ENCODE assay signal across 12 mouse cellular contexts in the genomic region with DNA sequence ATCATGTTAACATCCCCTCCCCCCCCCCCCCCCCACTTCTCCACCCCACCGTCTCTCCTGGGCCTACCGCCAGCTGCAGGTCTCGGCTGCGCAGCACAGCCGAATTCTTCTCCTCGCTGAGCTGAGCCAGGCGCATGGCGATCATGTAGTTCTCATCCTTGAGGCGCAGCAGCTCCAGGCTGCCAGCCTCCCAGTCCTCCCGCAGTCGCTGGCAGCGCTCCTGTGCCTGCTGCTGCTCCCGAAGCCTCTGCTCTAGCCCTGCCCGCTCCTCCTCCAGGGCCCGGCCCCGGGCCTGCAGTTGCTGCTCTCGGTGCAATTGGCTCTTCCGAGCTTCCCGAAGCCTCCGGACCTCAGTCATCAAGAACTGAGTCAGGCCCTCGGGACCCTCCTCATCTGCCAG. TPM values are rescaled to one million over a fixed set of nuclear protein-coding genes. Genes with fewer than 3 reads are reported as not detected.
DNase-seq lines count a peak whose midpoint lies in the region; ATAC-seq and TF ChIP-seq lines count a peak whose summit lies in the region.
"Had no signal": no experiment of that assay in that cellular context is flagged by ENCODE, and none has a peak within 500 bp of the region (broad histone marks: within the 10 kb centered on the region; RNA-seq: fewer than 3 reads in every experiment).

No protein-coding gene starts in this region.

- no peak for TF ChIP-seq CTCF in intestine, postnatal 0 days (IDR thresholded peaks at IDR 0.05; ENCODE audit: low read depth)
- TF ChIP-seq CTCF in hindbrain, postnatal 0 days (IDR thresholded peaks at IDR 0.05; ENCODE audit: low read depth) = no peak

- no peak overlapping the region for H3K9ac ChIP-seq in intestine, embryonic 15.5 days
- H3K9ac ChIP-seq in intestine, postnatal 0 days (ENCODE audit: low read depth, low read length) = no peak overlapping the region
- H3K9ac ChIP-seq in hindbrain, postnatal 0 days (replicated peaks; ENCODE audit: low read length) = peak overlapping the region; percentile 13; the same call in 1 of the 2 replicates
- H3K9ac ChIP-seq: lung, embryonic 14.5 days; neural tube, embryonic 12.5 days; stomach, embryonic 15.5 days had no signal

- ATAC-seq in intestine, embryonic 15.5 days = no peak
- ATAC-seq in intestine, postnatal 0 days = no peak
- ATAC-seq in hindbrain, postnatal 0 days = peak; percentile 42; the same call in 1 of the 2 replicates

- H3K4me2 ChIP-seq in intestine, embryonic 15.5 days (replicated peaks) = peak overlapping the region; percentile 6; the same call in 1 of the 2 replicates
- H3K4me2 ChIP-seq in intestine, postnatal 0 days (replicated peaks; ENCODE audit: low read depth) = no peak overlapping the region
- 0 out of 2 replicates have a peak overlapping the region, but pooled peaks have one; percentile 25 for H3K4me2 ChIP-seq in hindbrain, postnatal 0 days (ENCODE audit: low read depth, low read length)
- H3K4me2 ChIP-seq: lung, embryonic 14.5 days; neural tube, embryonic 12.5 days; stomach, embryonic 15.5 days had no signal

- H3K36me3 ChIP-seq in intestine, embryonic 15.5 days = no peaks in the 10 kb centered on the region
- 0 out of 2 replicates have a peak, but pooled peaks cover 11% of the 10 kb centered on the region for H3K36me3 ChIP-seq in intestine, postnatal 0 days (ENCODE audit: control insufficient read depth, insufficient read depth)
- no peaks in the 10 kb centered on the region; the same call in 1 of the 2 replicates for H3K36me3 ChIP-seq in embryonic facial prominence, embryonic 10.5 days (replicated peaks)
- no peaks in the 10 kb centered on the region for H3K36me3 ChIP-seq in hindbrain, postnatal 0 days (ENCODE audit: insufficient read depth, low read length)
- H3K36me3 ChIP-seq: neural tube, embryonic 12.5 days; stomach, embryonic 15.5 days had no signal

- 56% methylated on average over 21 of the region's 21 CpGs for WGBS in intestine, embryonic 15.5 days
- WGBS in intestine, postnatal 0 days = 71% methylated on average over 20 of the region's 21 CpGs
- 48% methylated on average over 21 of the region's 21 CpGs for WGBS in embryonic facial prominence, embryonic 10.5 days
- 24% methylated on average over 21 of the region's 21 CpGs for WGBS in hindbrain, postnatal 0 days

- H3K9me3 ChIP-seq in intestine, embryonic 15.5 days = no peaks in the 10 kb centered on the region
- H3K9me3 ChIP-seq in intestine, postnatal 0 days (ENCODE audit: control insufficient read depth) = no peaks in the 10 kb centered on the region
- no peaks in the 10 kb centered on the region for H3K9me3 ChIP-seq in embryonic facial prominence, embryonic 10.5 days
- no peaks in the 10 kb centered on the region for H3K9me3 ChIP-seq in hindbrain, postnatal 0 days (ENCODE audit: low read length)
- H3K9me3 ChIP-seq: neural tube, embryonic 12.5 days; stomach, embryonic 15.5 days had no signal

- H3K27me3 ChIP-seq in intestine, embryonic 15.5 days (replicated peaks) = peaks cover 10% of the 10 kb centered on the region; the same call in 1 of the 2 replicates
- H3K27me3 ChIP-seq in intestine, postnatal 0 days (replicated peaks; ENCODE audit: control insufficient read depth, insufficient read depth, low read length) = no peaks in the 10 kb centered on the region; the same call in 1 of the 2 replicates
- peaks cover 62% of the 10 kb centered on the region for H3K27me3 ChIP-seq in embryonic facial prominence, embryonic 10.5 days (replicated peaks; ENCODE audit: low read depth, poor library complexity, severe bottlenecking)
- peaks cover 7% of the 10 kb centered on the region; the same call in 1 of the 2 replicates for H3K27me3 ChIP-seq in hindbrain, postnatal 0 days (ENCODE audit: insufficient read depth, low read length)
- H3K27me3 ChIP-seq: stomach, embryonic 15.5 days had no signal

- H3K4me1 ChIP-seq in intestine, embryonic 15.5 days (replicated peaks) = peaks cover 33% of the 10 kb centered on the region
- peaks cover 5% of the 10 kb centered on the region for H3K4me1 ChIP-seq in intestine, postnatal 0 days (replicated peaks; ENCODE audit: control insufficient read depth, insufficient read depth, low read length)
- H3K4me1 ChIP-seq in embryonic facial prominence, embryonic 10.5 days = peaks cover 68% of the 10 kb centered on the region
- peaks cover 6% of the 10 kb centered on the region for H3K4me1 ChIP-seq in hindbrain, postnatal 0 days (ENCODE audit: insufficient read depth, low read length)

- no peak overlapping the region for H3K4me3 ChIP-seq in intestine, embryonic 15.5 days (replicated peaks)
- H3K4me3 ChIP-seq in intestine, postnatal 0 days (ENCODE audit: low read depth, low read length) = no peak overlapping the region
- H3K4me3 ChIP-seq in embryonic facial prominence, embryonic 10.5 days = no peak overlapping the region
- H3K4me3 ChIP-seq in hindbrain, postnatal 0 days (ENCODE audit: low read length) = no peak overlapping the region
- H3K4me3 ChIP-seq: neural tube, embryonic 12.5 days; stomach, embryonic 15.5 days had no signal

- peak; percentile 57 to 75 for DNase-seq in cerebellum, postnatal 25 days
- DNase-seq in cerebellum, adult 11-12 months = no peak
- DNase-seq in embryonic facial prominence, embryonic 10.5 days (ENCODE audit: low spot score) = no peak
- peak; percentile 79 for DNase-seq in hindbrain, postnatal 0 days (ENCODE audit: low spot score)
- no peak for DNase-seq in ovary, adult 18-20 months (ENCODE audit: low spot score)
- no peak for DNase-seq in lung, postnatal 25 days (ENCODE audit: low spot score)
- DNase-seq: lung, embryonic 14.5 days had no signal

- H3K27ac ChIP-seq in intestine, embryonic 15.5 days = no peak overlapping the region
- no peak overlapping the region for H3K27ac ChIP-seq in intestine, postnatal 0 days (ENCODE audit: low read depth, low read length)
- 0 out of 2 replicates have a peak overlapping the region, but pooled peaks have one; percentile 32 for H3K27ac ChIP-seq in embryonic facial prominence, embryonic 10.5 days (replicated peaks)
- H3K27ac ChIP-seq in hindbrain, postnatal 0 days = no peak overlapping the region
- H3K27ac ChIP-seq: neural tube, embryonic 12.5 days; stomach, embryonic 15.5 days had no signal

RNA-seq across cellular contexts. Expression of a gene that starts 3.8 kb away (rescaled TPM):
- polyA plus RNA-seq in intestine, embryonic 15.5 days (2015; fragmentation: Nextera tagmentation; extraction: Ambion mirVana) = 6.9 and 7.3 TPM in 2 replicates
- 3.2 and 3.9 TPM in 2 replicates for polyA plus RNA-seq in intestine, postnatal 0 days (2015; fragmentation: Nextera tagmentation; extraction: Ambion mirVana)
- 3.3 and 4.3 TPM in 2 replicates for polyA plus RNA-seq in embryonic facial prominence, embryonic 10.5 days (2016; fragmentation: Nextera tagmentation; extraction: Ambion mirVana)
- total RNA-seq in hindbrain, postnatal 0 days (2014; rRNA removed) = 0.94 and 1.4 TPM in 2 replicates
- 2.3 and 2.6 TPM in 2 replicates for polyA plus RNA-seq in hindbrain, postnatal 0 days (2015; fragmentation: Nextera tagmentation; extraction: Ambion mirVana)

RNA-seq across cellular contexts. Expression of a gene that starts 25.8 kb away (rescaled TPM):
- 19.7 and 20.4 TPM in 2 replicates for polyA plus RNA-seq in intestine, embryonic 15.5 days (2015; fragmentation: Nextera tagmentation; extraction: Ambion mirVana)
- 7.2 and 7.6 TPM in 2 replicates for polyA plus RNA-seq in intestine, postnatal 0 days (2015; fragmentation: Nextera tagmentation; extraction: Ambion mirVana)
- 36.4 and 39.0 TPM in 2 replicates for polyA plus RNA-seq in embryonic facial prominence, embryonic 10.5 days (2016; fragmentation: Nextera tagmentation; extraction: Ambion mirVana)
- 12.7 and 15.2 TPM in 2 replicates for total RNA-seq in hindbrain, postnatal 0 days (2014; rRNA removed)
- polyA plus RNA-seq in hindbrain, postnatal 0 days (2015; fragmentation: Nextera tagmentation; extraction: Ambion mirVana) = 16.6 and 17.9 TPM in 2 replicates

RNA-seq across cellular contexts. Expression of a gene that starts 43.4 kb away (rescaled TPM):
- polyA plus RNA-seq in intestine, embryonic 15.5 days (2015; fragmentation: Nextera tagmentation; extraction: Ambion mirVana) = 44.0 and 47.5 TPM in 2 replicates
- polyA plus RNA-seq in intestine, postnatal 0 days (2015; fragmentation: Nextera tagmentation; extraction: Ambion mirVana) = 16.8 and 17.0 TPM in 2 replicates
- polyA plus RNA-seq in embryonic facial prominence, embryonic 10.5 days (2016; fragmentation: Nextera tagmentation; extraction: Ambion mirVana) = 19.9 and 20.8 TPM in 2 replicates
- total RNA-seq in hindbrain, postnatal 0 days (2014; rRNA removed) = 20.6 and 22.5 TPM in 2 replicates
- polyA plus RNA-seq in hindbrain, postnatal 0 days (2015; fragmentation: Nextera tagmentation; extraction: Ambion mirVana) = 18.1 TPM in 2 replicates

RNA-seq across cellular contexts. Expression of a gene that starts 56.3 kb away (rescaled TPM):
- polyA plus RNA-seq in intestine, embryonic 15.5 days (2015; fragmentation: Nextera tagmentation; extraction: Ambion mirVana) = 1,110 and 1,149 TPM in 2 replicates
- 787 and 833 TPM in 2 replicates for polyA plus RNA-seq in intestine, postnatal 0 days (2015; fragmentation: Nextera tagmentation; extraction: Ambion mirVana)
- not detected in 2 replicates for polyA plus RNA-seq in embryonic facial prominence, embryonic 10.5 days (2016; fragmentation: Nextera tagmentation; extraction: Ambion mirVana)
- total RNA-seq in hindbrain, postnatal 0 days (2014; rRNA removed) = not detected in 2 replicates
- polyA plus RNA-seq in hindbrain, postnatal 0 days (2015; fragmentation: Nextera tagmentation; extraction: Ambion mirVana) = not detected in 2 replicates
- total RNA-seq: layer of hippocampus, postnatal 25 days had no signal
- polyA plus RNA-seq: neural tube, embryonic 12.5 days had no signal

Comparison
In these comparisons a context has a peak if more than half of its experiments do, and no peak if none do; other contexts are left out.
1. DNase-seq: peak in cerebellum, postnatal 25 days (2 of 2) and hindbrain, postnatal 0 days (single experiment); none in cerebellum, adult 11-12 months (single experiment), embryonic facial prominence, embryonic 10.5 days (single experiment), ovary, adult 18-20 months (single experiment) and lung, postnatal 25 days (single experiment).